Mouse (Mus musculus) bone marrow, adult 2 months (tissue): Measurements from ENCODE around the gene Hmox2.

Experiments
- CTCF ChIP-seq: fragments of 200-500 bp; IDR thresholded peaks from 2 replicates; pipeline ENCODE4 v1.5.1; 2011; ENCODE audit warnings: low read length, control low read depth; ENCODE audit not compliant: control insufficient read depth, insufficient read depth
- POLR2A ChIP-seq: fragments of 200-500 bp; IDR thresholded peaks from 2 replicates; pipeline ENCODE4 v1.6.1; 2011; ENCODE audit warnings: low read depth, mild to moderate bottlenecking, control low read depth, low read length, borderline replicate concordance; ENCODE audit not compliant: control insufficient read depth

DNA sequence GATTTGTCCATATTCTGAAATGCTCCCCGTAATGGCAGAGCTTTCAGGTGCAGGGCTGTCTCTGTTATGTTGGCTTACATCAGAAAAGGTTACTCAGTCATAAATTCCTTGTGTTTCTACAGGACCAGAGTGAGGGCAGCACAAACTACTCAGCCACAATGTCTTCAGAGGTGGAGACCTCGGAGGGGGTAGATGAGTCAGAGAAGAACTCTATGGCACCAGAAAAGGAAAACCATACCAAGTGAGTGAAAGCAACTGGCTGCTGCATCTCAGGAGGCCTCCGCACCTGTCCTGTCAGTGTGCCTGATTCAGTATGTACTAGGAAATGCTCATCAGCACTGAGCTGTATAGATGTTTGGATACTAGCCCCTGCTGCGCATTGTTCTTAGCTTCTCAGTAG is 36.3 kb downstream of the Hmox2 start:
- no peak for TF ChIP-seq POLR2A
- no peak for TF ChIP-seq CTCF
